Mouse (Mus musculus) megakaryocyte, embryonic 14.5 days (primary cell): ENCODE results near the gene Cd47.

Experiments used
- FLI1 ChIP-seq: IDR thresholded peaks from 2 replicates; pipeline ENCODE4 v1.6.1; 2012; ENCODE audit warnings: low read length, inconsistent platforms, mixed read lengths
- GATA1 ChIP-seq: IDR thresholded peaks from 3 replicates; pipeline ENCODE4 v1.6.1; 2012; ENCODE audit warnings: mixed read lengths, low read length, inconsistent platforms, borderline replicate concordance

DNA sequence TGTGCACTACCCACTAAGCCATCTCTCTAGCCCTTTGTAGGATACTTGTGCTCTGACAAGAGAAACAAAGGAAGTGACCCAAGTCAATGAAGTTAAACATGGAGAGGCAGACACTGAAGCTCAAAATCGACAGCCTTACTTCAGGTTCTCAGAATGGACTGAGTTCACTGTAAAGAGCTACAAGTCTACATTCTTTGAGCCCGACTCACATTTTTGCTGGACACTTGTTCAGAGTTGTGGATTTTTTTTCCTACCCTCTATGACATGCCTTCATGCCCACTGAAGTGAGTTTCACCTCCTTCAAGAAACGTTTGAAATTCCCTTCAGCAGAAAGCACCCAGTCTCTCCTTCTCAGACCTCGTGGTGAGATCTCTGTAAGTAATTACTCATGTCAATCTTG is 148.9 kb downstream of the Cd47 start:
- no peak for TF ChIP-seq GATA1
- no peak for TF ChIP-seq FLI1
